Mouse (Mus musculus) adrenal gland, postnatal 36 days (tissue): ENCODE measurements around the gene Vps53. TPM values are rescaled to one million over a fixed set of nuclear protein-coding genes. Genes with fewer than 3 reads are reported as not detected.

Source experiments
- DNase-seq, 2 experiments: peaks; one replicate each; pipeline ENCODE4 v3.0.0; 2021; ENCODE audit warnings: mixed read lengths in 1 of 2
- total RNA-seq, 2 experiments: library from RNA; stranded (reverse); gene quantifications; 2 replicates each; pipeline ENCODE4 v1.2.3; 2021

Vps53 gene
- total RNA-seq, 2 experiments from 2014 or later, result 49.2 to 54.2 TPM

- DNase-seq, result no peak
Observed at GRCm38 (mm10) chr11:76052496-76052895, 127.0 kb downstream of the Vps53 start.

GRCm38 (mm10) chr11:76050967-76051512 lies 128.4 kb downstream of the Vps53 start:
- no peak for DNase-seq

GRCm38 (mm10) chr11:76050509-76050908 lies 128.9 kb downstream of the Vps53 start:
- no peak for DNase-seq

GRCm38 (mm10) chr11:76045367-76045766 lies 134.1 kb downstream of the Vps53 start:
- DNase-seq, result no peak

GRCm38 (mm10) chr11:76044468-76044867 lies 135.0 kb downstream of the Vps53 start:
- DNase-seq, result no peak

- DNase-seq, result no peak
Observed at GRCm38 (mm10) chr11:76042882-76043281, 136.6 kb downstream of the Vps53 start.

- DNase-seq, result no peak
Observed at GRCm38 (mm10) chr11:76042041-76042638, 137.3 kb downstream of the Vps53 start.

- DNase-seq, result no peak
Observed at GRCm38 (mm10) chr11:76040761-76041376, 138.6 kb downstream of the Vps53 start.

- DNase-seq, result no peak
Observed at GRCm38 (mm10) chr11:76040106-76040505, 139.3 kb downstream of the Vps53 start.

GRCm38 (mm10) chr11:76039271-76040053 lies 140.0 kb downstream of the Vps53 start:
- DNase-seq, result no peak

- DNase-seq, result no peak
Observed at GRCm38 (mm10) chr11:76037581-76038294, 141.7 kb downstream of the Vps53 start.

GRCm38 (mm10) chr11:76035182-76035581 lies 144.3 kb downstream of the Vps53 start:
- DNase-seq, result no peak

- no peak for DNase-seq
Observed at GRCm38 (mm10) chr11:76033836-76034235, 145.6 kb downstream of the Vps53 start.

GRCm38 (mm10) chr11:76033359-76033758 lies 146.1 kb downstream of the Vps53 start:
- DNase-seq, result no peak

GRCm38 (mm10) chr11:76028072-76028465 lies 151.4 kb downstream of the Vps53 start:
- DNase-seq, result peak in 1 of 2 experiments; percentile 22

- peak; percentile 96 to 99 for DNase-seq
Observed at GRCm38 (mm10) chr11:76027139-76028071, 152.0 kb downstream of the Vps53 start, which contains the start of gene Rflnb. Rflnb (minus strand) TSS chr11:76027782.

- no peak for DNase-seq
Observed at GRCm38 (mm10) chr11:76026527-76027138, 152.8 kb downstream of the Vps53 start.

GRCm38 (mm10) chr11:76025080-76025583 lies 154.3 kb downstream of the Vps53 start:
- no peak for DNase-seq

- no peak for DNase-seq
Observed at GRCm38 (mm10) chr11:76020916-76021315, 158.5 kb downstream of the Vps53 start.

- no peak for DNase-seq
Observed at GRCm38 (mm10) chr11:76019879-76020278, 159.6 kb downstream of the Vps53 start.
